Mouse (Mus musculus) CD8-positive naive resting alpha-beta T cell, adult 2 months (primary cell): Measurements from ENCODE around the gene Olfr1008.
"Not testable (repeated sequence)": the region's sequence is repeated elsewhere in the genome, so short reads cannot be mapped to it uniquely, and the experiment has no call there.

Source experiments
- DNase-seq, 2 experiments: peaks; one replicate each; pipeline ENCODE4 v3.0.0; 2022; ENCODE audit warnings: low read depth in 2 of 2, low spot score in 2 of 2

The Olfr1008 gene

DNA sequence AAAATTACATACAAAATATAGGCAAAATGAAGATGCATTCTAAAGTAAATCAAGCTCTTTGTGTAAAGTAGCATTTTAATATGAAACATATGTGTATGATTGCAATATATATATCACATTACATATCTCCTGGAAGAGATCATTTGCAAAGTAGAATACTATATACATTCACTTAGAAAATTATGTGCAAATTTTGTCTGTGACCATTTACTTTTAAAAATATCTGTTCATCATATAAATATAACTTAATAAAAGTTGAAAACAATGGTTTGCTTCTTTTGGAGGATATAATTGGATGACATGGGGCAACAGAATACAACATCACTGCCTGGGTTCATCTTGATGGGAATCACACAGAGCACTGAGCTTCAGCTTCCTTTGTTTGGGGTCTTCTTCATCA lies at the start of gene Olfr1008:
Olfr1008 (plus strand) TSS at position 301 of the 400 bp plus-strand sequence.
- DNase-seq = no peak

- no peak for DNase-seq
Measured at GRCm38 (mm10) chr2:85650604-85651003, 38.6 kb upstream of the Olfr1008 start, which contains the start of gene Olfr1002. TSS of gene Olfr1002 (minus strand) at chr2:85650704.

GRCm38 (mm10) chr2:85664355-85664754 lies 24.9 kb upstream of the Olfr1008 start, which contains the start of gene Olfr154:
TSS of gene Olfr154 (minus strand) at chr2:85664455.
- DNase-seq = not testable (repeated sequence)

- no peak for DNase-seq
Measured at GRCm38 (mm10) chr2:85678667-85679066, 10.6 kb upstream of the Olfr1008 start, which contains the start of gene Olfr1006. TSS of gene Olfr1006 (minus strand) at chr2:85678767.

DNA sequence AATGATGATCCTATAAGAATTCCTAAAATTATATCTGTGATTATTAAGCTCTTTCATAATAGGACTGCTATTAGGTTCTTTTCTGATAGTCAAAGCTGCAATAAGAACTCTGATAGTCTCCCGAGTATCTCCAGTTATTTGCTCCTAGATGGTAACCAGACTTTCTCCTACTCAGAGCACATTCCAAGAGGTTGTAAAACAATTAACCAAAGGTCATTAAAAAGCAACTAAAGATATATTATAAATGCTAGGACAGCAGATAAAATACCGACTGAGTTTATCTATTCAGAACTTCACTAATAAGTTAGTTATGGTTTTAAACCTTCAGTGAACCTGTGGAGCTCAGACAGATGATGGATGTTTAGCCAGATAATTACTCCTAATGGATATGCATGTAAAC lies 21.4 kb downstream of the Olfr1008 start:
- DNase-seq = not testable (repeated sequence)

DNA sequence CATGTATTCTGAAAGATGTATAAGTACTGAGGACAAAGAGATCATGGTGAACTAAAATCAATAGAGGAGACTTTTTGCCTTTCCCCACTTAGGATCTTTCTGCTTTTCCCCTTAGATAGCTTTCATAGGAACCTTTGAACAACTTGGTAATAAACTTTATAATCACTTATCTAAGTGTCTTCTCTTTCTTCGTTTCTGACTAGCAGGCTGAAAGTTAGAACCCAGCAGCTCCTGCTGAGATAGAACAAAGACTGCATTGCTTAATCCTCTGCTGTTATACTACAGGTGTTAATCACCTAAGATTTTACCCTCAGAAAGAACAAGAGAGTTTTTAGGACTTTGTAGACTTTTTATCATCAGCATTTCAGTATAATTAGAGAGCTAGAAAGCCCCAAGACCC lies 21.9 kb downstream of the Olfr1008 start:
- DNase-seq = no peak

GRCm38 (mm10) chr2:85715119-85715518 lies 25.9 kb downstream of the Olfr1008 start, which contains the start of gene Olfr1009:
TSS of gene Olfr1009 (plus strand) at chr2:85715419.
- DNase-seq = no peak

DNA sequence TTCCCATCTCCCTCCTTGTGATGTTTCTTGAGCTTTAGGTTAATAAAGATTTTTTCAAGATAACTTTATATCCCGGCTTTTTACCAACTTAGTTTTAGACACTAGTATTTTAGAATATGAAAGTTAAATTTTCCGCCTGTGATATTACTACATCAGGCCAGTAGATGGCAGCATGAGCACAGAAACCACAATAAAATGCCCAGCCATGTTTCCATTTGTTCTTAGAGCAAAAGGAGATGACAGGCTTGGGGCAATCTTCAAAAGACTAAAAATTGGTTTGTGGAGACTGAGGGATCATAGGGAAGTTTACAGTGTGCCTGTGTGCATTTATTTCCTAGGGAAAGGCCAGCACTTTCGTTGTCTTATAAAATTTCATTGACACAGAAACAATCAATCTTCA lies 36.6 kb downstream of the Olfr1008 start:
- DNase-seq = no peak
